Mouse (Mus musculus): ENCODE data around the gene Sec24a. TPM values are rescaled to one million over a fixed set of nuclear protein-coding genes. Genes with fewer than 3 reads are reported as not detected.
A peak's percentile ranks its signal among the peaks of the same experiment; 100 is the strongest.
"Not testable (repeated sequence)": the region's sequence is repeated elsewhere in the genome, so short reads cannot be mapped to it uniquely, and the experiment has no call there.

Gene Sec24a
- polyA plus RNA-seq, 1 experiment: 6.9 TPM

GRCm38 (mm10) chr11:51755621-51756311, 7.7 kb downstream of the Sec24a start:
- Histone ChIP-seq H3K36me3 (ENCODE audit: control insufficient read depth, insufficient read depth) (no peaks in the 10 kb centered on the region), H3K27me3 (ENCODE audit: control insufficient read depth, insufficient read depth, insufficient read length) (no peaks in the 10 kb centered on the region), H3K79me2 (ENCODE audit: control insufficient read depth, insufficient read depth) (peaks cover 47% of the 10 kb centered on the region), H3K4me3 (peak overlapping the region; percentile 78), H3K4me2 (ENCODE audit: low read depth) (peak overlapping the region; percentile 85), H3ac (ENCODE audit: control insufficient read depth, insufficient read length) (peak overlapping the region; percentile 76)
- TF ChIP-seq REST (IDR thresholded peaks at IDR 0.05; ENCODE audit: insufficient read depth, insufficient read length): no peak
- TF ChIP-seq TCF12 (IDR thresholded peaks at IDR 0.05; ENCODE audit: insufficient read depth, poor library complexity, severe bottlenecking): no peak
- no peak for TF ChIP-seq E2F4 (IDR thresholded peaks at IDR 0.05; ENCODE audit: insufficient read depth)
- TF ChIP-seq TCF3 (IDR thresholded peaks at IDR 0.05; ENCODE audit: insufficient read length, low read depth): no peak
- TF ChIP-seq MYOG (IDR thresholded peaks at IDR 0.05; ENCODE audit: control insufficient read depth in 1 of 3, insufficient read depth in 1 of 3, insufficient read length in 2 of 3, low read depth in 2 of 3): peak in 2 of 3 experiments; percentile 1 to 9

- not testable (repeated sequence) for H3K27me3 ChIP-seq (ENCODE audit: control insufficient read depth, insufficient read depth, insufficient read length); H3K36me3 ChIP-seq (ENCODE audit: control insufficient read depth, insufficient read depth); H3ac ChIP-seq (ENCODE audit: control insufficient read depth, insufficient read length); H3K4me2 ChIP-seq (ENCODE audit: low read depth); H3K4me3 ChIP-seq
- H3K79me2 ChIP-seq (ENCODE audit: control insufficient read depth, insufficient read depth): peaks cover 84% of the 10 kb centered on the region
Observed at GRCm38 (mm10) chr11:51751623-51752225, 11.7 kb downstream of the Sec24a start.

- Histone ChIP-seq H3K79me2 (ENCODE audit: control insufficient read depth, insufficient read depth) (peaks cover 55% of the 10 kb centered on the region), H3K36me3 (ENCODE audit: control insufficient read depth, insufficient read depth) (peaks cover 32% of the 10 kb centered on the region), H3ac (ENCODE audit: control insufficient read depth, insufficient read length) (no peak overlapping the region), H3K27me3 (ENCODE audit: control insufficient read depth, insufficient read depth, insufficient read length) (no peaks in the 10 kb centered on the region), H3K4me2 (ENCODE audit: low read depth) (no peak overlapping the region), H3K4me3 (no peak overlapping the region)
- TF ChIP-seq POLR2AphosphoS2 (IDR thresholded peaks at IDR 0.05; ENCODE audit: insufficient read length, low read depth) (no peak), E2F4 (IDR thresholded peaks at IDR 0.05; ENCODE audit: insufficient read depth) (no peak), TCF3 (IDR thresholded peaks at IDR 0.05; ENCODE audit: insufficient read length, low read depth) (no peak)
Observed at GRCm38 (mm10) chr11:51746096-51746495, 17.3 kb downstream of the Sec24a start.

GRCm38 (mm10) chr11:51740701-51741100, 22.7 kb downstream of the Sec24a start:
- no peak overlapping the region for H3K4me3 ChIP-seq
- peaks cover 22% of the 10 kb centered on the region for H3K79me2 ChIP-seq (ENCODE audit: control insufficient read depth, insufficient read depth)
- no peak overlapping the region for H3K4me2 ChIP-seq (ENCODE audit: low read depth)
- TF ChIP-seq TCF3 (IDR thresholded peaks at IDR 0.05; ENCODE audit: insufficient read length, low read depth) (no peak), MYOG (IDR thresholded peaks at IDR 0.05; ENCODE audit: control insufficient read depth in 1 of 3, insufficient read depth in 1 of 3, insufficient read length in 2 of 3, low read depth in 2 of 3) (no peak), CEBPB (IDR thresholded peaks at IDR 0.05; ENCODE audit: insufficient read depth, poor library complexity, severe bottlenecking) (no peak), SRF (IDR thresholded peaks at IDR 0.05; ENCODE audit: control insufficient read depth, insufficient read length, low read depth) (no peak), TCF12 (IDR thresholded peaks at IDR 0.05; ENCODE audit: insufficient read depth, poor library complexity, severe bottlenecking) (no peak), MAX (IDR thresholded peaks at IDR 0.05; ENCODE audit: low read depth) (no peak), USF1 (IDR thresholded peaks at IDR 0.05; ENCODE audit: low read depth) (no peak), E2F4 (IDR thresholded peaks at IDR 0.05; ENCODE audit: insufficient read depth) (no peak), REST (IDR thresholded peaks at IDR 0.05; ENCODE audit: insufficient read depth, insufficient read length) (no peak), POLR2A (IDR thresholded peaks at IDR 0.05; ENCODE audit: insufficient read length, low read depth) (no peak), POLR2AphosphoS2 (IDR thresholded peaks at IDR 0.05; ENCODE audit: insufficient read length, low read depth) (no peak), MYOD1 (IDR thresholded peaks at IDR 0.05; ENCODE audit: control insufficient read depth in 1 of 3, insufficient read length in 2 of 3, low read depth in 2 of 3) (no peak)
- peaks cover 26% of the 10 kb centered on the region for H3K36me3 ChIP-seq (ENCODE audit: control insufficient read depth, insufficient read depth)
- H3ac ChIP-seq (ENCODE audit: control insufficient read depth, insufficient read length): no peak overlapping the region
- H3K27me3 ChIP-seq (ENCODE audit: control insufficient read depth, insufficient read depth, insufficient read length): no peaks in the 10 kb centered on the region

- Histone ChIP-seq H3K36me3 (ENCODE audit: control insufficient read depth, insufficient read depth) (peaks cover 25% of the 10 kb centered on the region), H3ac (ENCODE audit: control insufficient read depth, insufficient read length) (no peak overlapping the region), H3K27me3 (ENCODE audit: control insufficient read depth, insufficient read depth, insufficient read length) (no peaks in the 10 kb centered on the region), H3K4me2 (ENCODE audit: low read depth) (no peak overlapping the region), H3K4me3 (no peak overlapping the region), H3K79me2 (ENCODE audit: control insufficient read depth, insufficient read depth) (peaks cover 17% of the 10 kb centered on the region)
- TF ChIP-seq MYOD1 (IDR thresholded peaks at IDR 0.05; ENCODE audit: control insufficient read depth in 1 of 3, insufficient read length in 2 of 3, low read depth in 2 of 3) (no peak), MAX (IDR thresholded peaks at IDR 0.05; ENCODE audit: low read depth) (no peak), SRF (IDR thresholded peaks at IDR 0.05; ENCODE audit: control insufficient read depth, insufficient read length, low read depth) (no peak), CEBPB (IDR thresholded peaks at IDR 0.05; ENCODE audit: insufficient read depth, poor library complexity, severe bottlenecking) (no peak), USF1 (IDR thresholded peaks at IDR 0.05; ENCODE audit: low read depth) (no peak), REST (IDR thresholded peaks at IDR 0.05; ENCODE audit: insufficient read depth, insufficient read length) (no peak), TCF3 (IDR thresholded peaks at IDR 0.05; ENCODE audit: insufficient read length, low read depth) (no peak), POLR2AphosphoS2 (IDR thresholded peaks at IDR 0.05; ENCODE audit: insufficient read length, low read depth) (no peak), E2F4 (IDR thresholded peaks at IDR 0.05; ENCODE audit: insufficient read depth) (no peak), TCF12 (IDR thresholded peaks at IDR 0.05; ENCODE audit: insufficient read depth, poor library complexity, severe bottlenecking) (no peak), MYOG (IDR thresholded peaks at IDR 0.05; ENCODE audit: control insufficient read depth in 1 of 3, insufficient read depth in 1 of 3, insufficient read length in 2 of 3, low read depth in 2 of 3) (no peak)
Observed at GRCm38 (mm10) chr11:51738651-51739403, 24.6 kb downstream of the Sec24a start.

- H3K4me3 ChIP-seq; H3ac ChIP-seq (ENCODE audit: control insufficient read depth, insufficient read length); H3K4me2 ChIP-seq (ENCODE audit: low read depth); H3K27me3 ChIP-seq (ENCODE audit: control insufficient read depth, insufficient read depth, insufficient read length): not testable (repeated sequence)
- Histone ChIP-seq H3K36me3 (ENCODE audit: control insufficient read depth, insufficient read depth) (peaks cover 33% of the 10 kb centered on the region), H3K79me2 (ENCODE audit: control insufficient read depth, insufficient read depth) (peaks cover 10% of the 10 kb centered on the region)
Observed at GRCm38 (mm10) chr11:51734218-51734617, 29.2 kb downstream of the Sec24a start.
